Mouse (Mus musculus): ENCODE results near the gene Tfdp2. TPM values are rescaled to one million over a fixed set of nuclear protein-coding genes. Genes with fewer than 3 reads are reported as not detected.

The Tfdp2 gene
- polyA plus RNA-seq, 1 experiment from 2014 or later = 51.4 TPM

GRCm38 (mm10) chr9:96219114-96219669 lies 23.1 kb downstream of the Tfdp2 start:
- no peaks in the 10 kb centered on the region for H3K4me1 ChIP-seq (replicated peaks; ENCODE audit: insufficient read depth, low read length)
- H3K36me3 ChIP-seq (ENCODE audit: insufficient read depth, low read length) = no peaks in the 10 kb centered on the region
- DNase-seq (ENCODE audit: low spot score) (no peak), ATAC-seq (replicated peaks; ENCODE audit: low FRiP score, low read depth) (no peak)
- H3K9ac ChIP-seq (ENCODE audit: low read depth, low read length) = no peak overlapping the region
- no peak overlapping the region for H3K4me2 ChIP-seq (ENCODE audit: low read length)
- no peak overlapping the region for H3K4me3 ChIP-seq (replicated peaks; ENCODE audit: low read depth, low read length)
- no peaks in the 10 kb centered on the region for H3K9me3 ChIP-seq (replicated peaks; ENCODE audit: low read length)
- TF ChIP-seq CTCF (IDR thresholded peaks at IDR 0.05; ENCODE audit: low read depth) = no peak
- WGBS = 61% methylated on average over 2 of the region's 2 CpGs
- H3K27ac ChIP-seq = no peak overlapping the region
- H3K27me3 ChIP-seq (ENCODE audit: insufficient read depth, low read length) = no peaks in the 10 kb centered on the region

GRCm38 (mm10) chr9:96220419-96220818 lies 24.3 kb downstream of the Tfdp2 start:
- no peaks in the 10 kb centered on the region for H3K27me3 ChIP-seq (ENCODE audit: insufficient read depth, low read length)
- no peaks in the 10 kb centered on the region for H3K9me3 ChIP-seq (replicated peaks; ENCODE audit: low read length)
- DNase-seq (ENCODE audit: low spot score) = no peak
- H3K36me3 ChIP-seq (ENCODE audit: insufficient read depth, low read length) = no peaks in the 10 kb centered on the region
- no peak for ATAC-seq (replicated peaks; ENCODE audit: low FRiP score, low read depth)
- no peak overlapping the region for H3K4me2 ChIP-seq (ENCODE audit: low read length)
- no peak for TF ChIP-seq CTCF (IDR thresholded peaks at IDR 0.05; ENCODE audit: low read depth)
- H3K4me3 ChIP-seq (replicated peaks; ENCODE audit: low read depth, low read length) = no peak overlapping the region
- no peak overlapping the region for H3K9ac ChIP-seq (ENCODE audit: low read depth, low read length)
- H3K27ac ChIP-seq = no peak overlapping the region
- no peaks in the 10 kb centered on the region for H3K4me1 ChIP-seq (replicated peaks; ENCODE audit: insufficient read depth, low read length)

GRCm38 (mm10) chr9:96223302-96223701 lies 27.2 kb downstream of the Tfdp2 start:
- no peaks in the 10 kb centered on the region for H3K36me3 ChIP-seq (ENCODE audit: insufficient read depth, low read length)
- ATAC-seq (replicated peaks; ENCODE audit: low FRiP score, low read depth) (no peak), DNase-seq (ENCODE audit: low spot score) (no peak)
- no peak overlapping the region for H3K4me2 ChIP-seq (ENCODE audit: low read length)
- no peaks in the 10 kb centered on the region for H3K9me3 ChIP-seq (replicated peaks; ENCODE audit: low read length)
- TF ChIP-seq CTCF (IDR thresholded peaks at IDR 0.05; ENCODE audit: low read depth) = no peak
- no peak overlapping the region for H3K9ac ChIP-seq (ENCODE audit: low read depth, low read length)
- no peaks in the 10 kb centered on the region for H3K27me3 ChIP-seq (ENCODE audit: insufficient read depth, low read length)
- WGBS = 84% methylated on average over 2 of the region's 2 CpGs
- no peak overlapping the region for H3K27ac ChIP-seq
- no peak overlapping the region for H3K4me3 ChIP-seq (replicated peaks; ENCODE audit: low read depth, low read length)
- no peaks in the 10 kb centered on the region for H3K4me1 ChIP-seq (replicated peaks; ENCODE audit: insufficient read depth, low read length)

- Histone ChIP-seq H3K9ac (ENCODE audit: low read depth, low read length) (no peak overlapping the region), H3K27ac (no peak overlapping the region), H3K27me3 (ENCODE audit: insufficient read depth, low read length) (no peaks in the 10 kb centered on the region), H3K4me1 (replicated peaks; ENCODE audit: insufficient read depth, low read length) (no peaks in the 10 kb centered on the region), H3K4me3 (replicated peaks; ENCODE audit: low read depth, low read length) (no peak overlapping the region), H3K4me2 (ENCODE audit: low read length) (no peak overlapping the region), H3K9me3 (replicated peaks; ENCODE audit: low read length) (no peaks in the 10 kb centered on the region), H3K36me3 (ENCODE audit: insufficient read depth, low read length) (no peaks in the 10 kb centered on the region)
- no peak for ATAC-seq (replicated peaks; ENCODE audit: low FRiP score, low read depth)
- no peak for TF ChIP-seq CTCF (IDR thresholded peaks at IDR 0.05; ENCODE audit: low read depth)
- no peak for DNase-seq (ENCODE audit: low spot score)
These were observed 32.2 kb downstream of the Tfdp2 start for GRCm38 (mm10) chr9:96228285-96228684.

GRCm38 (mm10) chr9:96230271-96230670 lies 34.2 kb downstream of the Tfdp2 start:
- no peaks in the 10 kb centered on the region for H3K9me3 ChIP-seq (replicated peaks; ENCODE audit: low read length)
- H3K36me3 ChIP-seq (ENCODE audit: insufficient read depth, low read length) = no peaks in the 10 kb centered on the region
- H3K27me3 ChIP-seq (ENCODE audit: insufficient read depth, low read length) = no peaks in the 10 kb centered on the region
- no peaks in the 10 kb centered on the region for H3K4me1 ChIP-seq (replicated peaks; ENCODE audit: insufficient read depth, low read length)
- 84% methylated on average over 2 of the region's 2 CpGs for WGBS
- no peak for ATAC-seq (replicated peaks; ENCODE audit: low FRiP score, low read depth)
- no peak overlapping the region for H3K4me3 ChIP-seq (replicated peaks; ENCODE audit: low read depth, low read length)
- no peak overlapping the region for H3K4me2 ChIP-seq (ENCODE audit: low read length)
- H3K27ac ChIP-seq = no peak overlapping the region
- no peak overlapping the region for H3K9ac ChIP-seq (ENCODE audit: low read depth, low read length)
- DNase-seq (ENCODE audit: low spot score) = no peak
- no peak for TF ChIP-seq CTCF (IDR thresholded peaks at IDR 0.05; ENCODE audit: low read depth)

GRCm38 (mm10) chr9:96235477-96235876 lies 39.4 kb downstream of the Tfdp2 start:
- H3K27ac ChIP-seq = no peak overlapping the region
- no peak for TF ChIP-seq CTCF (IDR thresholded peaks at IDR 0.05; ENCODE audit: low read depth)
- no peak overlapping the region for H3K9ac ChIP-seq (ENCODE audit: low read depth, low read length)
- no peaks in the 10 kb centered on the region for H3K4me1 ChIP-seq (replicated peaks; ENCODE audit: insufficient read depth, low read length)
- no peak for ATAC-seq (replicated peaks; ENCODE audit: low FRiP score, low read depth)
- H3K36me3 ChIP-seq (ENCODE audit: insufficient read depth, low read length) = no peaks in the 10 kb centered on the region
- H3K4me3 ChIP-seq (replicated peaks; ENCODE audit: low read depth, low read length) = no peak overlapping the region
- no peaks in the 10 kb centered on the region for H3K9me3 ChIP-seq (replicated peaks; ENCODE audit: low read length)
- WGBS = 67% methylated on average over 2 of the region's 2 CpGs
- no peaks in the 10 kb centered on the region for H3K27me3 ChIP-seq (ENCODE audit: insufficient read depth, low read length)
- DNase-seq (ENCODE audit: low spot score) = no peak
- H3K4me2 ChIP-seq (ENCODE audit: low read length) = no peak overlapping the region

GRCm38 (mm10) chr9:96237391-96237790 lies 41.3 kb downstream of the Tfdp2 start:
- no peak overlapping the region for H3K27ac ChIP-seq
- ATAC-seq (replicated peaks; ENCODE audit: low FRiP score, low read depth) (no peak), DNase-seq (ENCODE audit: low spot score) (no peak)
- H3K4me2 ChIP-seq (ENCODE audit: low read length) = no peak overlapping the region
- no peak overlapping the region for H3K9ac ChIP-seq (ENCODE audit: low read depth, low read length)
- WGBS = 97% methylated on average over 1 of the region's 1 CpGs
- H3K36me3 ChIP-seq (ENCODE audit: insufficient read depth, low read length) = no peaks in the 10 kb centered on the region
- no peak for TF ChIP-seq CTCF (IDR thresholded peaks at IDR 0.05; ENCODE audit: low read depth)
- H3K9me3 ChIP-seq (replicated peaks; ENCODE audit: low read length) = no peaks in the 10 kb centered on the region
- H3K27me3 ChIP-seq (ENCODE audit: insufficient read depth, low read length) = no peaks in the 10 kb centered on the region
- no peak overlapping the region for H3K4me3 ChIP-seq (replicated peaks; ENCODE audit: low read depth, low read length)
- no peaks in the 10 kb centered on the region for H3K4me1 ChIP-seq (replicated peaks; ENCODE audit: insufficient read depth, low read length)

Data from kidney, postnatal 0 days (tissue).